Mouse (Mus musculus) myocyte (in vitro differentiated cells): ENCODE measurements around the gene Htr2c.

Source experiments
- E2F4 ChIP-seq: IDR thresholded peaks from one replicate; pipeline ENCODE4 v1.6.1; 2011; ENCODE audit warnings: mild to moderate bottlenecking, control low read depth, moderate library complexity; ENCODE audit not compliant: insufficient read depth
- MYOD1 ChIP-seq, 3 experiments: IDR thresholded peaks; one replicate each; pipeline ENCODE4 v1.6.1; 2011; ENCODE audit warnings: control low read depth in 2 of 3, low read depth in 2 of 3, mild to moderate bottlenecking in 2 of 3, moderate library complexity in 1 of 3; ENCODE audit not compliant: insufficient read length in 2 of 3, control insufficient read depth in 1 of 3
- POLR2A ChIP-seq: IDR thresholded peaks from one replicate; pipeline ENCODE4 v1.6.1; 2011; ENCODE audit warnings: low read depth, mild to moderate bottlenecking, control low read depth, moderate library complexity; ENCODE audit not compliant: insufficient read length
- POLR2AphosphoS2 ChIP-seq: IDR thresholded peaks from one replicate; pipeline ENCODE4 v1.6.1; 2011; ENCODE audit warnings: low read depth, control low read depth; ENCODE audit not compliant: insufficient read length
- REST ChIP-seq: IDR thresholded peaks from one replicate; pipeline ENCODE4 v1.6.1; 2011; ENCODE audit warnings: mild to moderate bottlenecking, control low read depth, moderate library complexity; ENCODE audit not compliant: insufficient read depth, insufficient read length

- no peak for TF ChIP-seq POLR2A
- no peak for TF ChIP-seq MYOD1 (IDR thresholded peaks at IDR 0.05; ENCODE audit: control insufficient read depth in 1 of 3, insufficient read length in 2 of 3, low read depth in 2 of 3)
- TF ChIP-seq E2F4, result no peak
- TF ChIP-seq REST, result no peak
- no peak for TF ChIP-seq POLR2AphosphoS2
These were observed 34.1 kb upstream of the Htr2c start for GRCm38 (mm10) chrX:146928251-146928650.
